Mouse (Mus musculus) adrenal gland, postnatal 25 days (tissue): ENCODE data around the gene D330045A20Rik. TPM values are rescaled to one million over a fixed set of nuclear protein-coding genes. Genes with fewer than 3 reads are reported as not detected.
"Not testable (repeated sequence)": the region's sequence is repeated elsewhere in the genome, so short reads cannot be mapped to it uniquely, and the experiment has no call there.

Experiments used
- DNase-seq: peaks from one replicate; pipeline ENCODE4 v3.0.0; 2021; ENCODE audit warnings: mixed read lengths
- long read RNA-seq: library from polyadenylated mRNA; stranded (forward); transcript quantifications from one replicate; pipeline ENCODE4 v2.0.0, GENCODE M21; 2021
- total RNA-seq: library from RNA; stranded (reverse); gene quantifications from 2 replicates; pipeline ENCODE4 v1.2.3, GENCODE M21; 2021

D330045A20Rik gene
- total RNA-seq = 0.57 and 0.73 TPM in 2 replicates
- long read RNA-seq = 0 reads

DNA sequence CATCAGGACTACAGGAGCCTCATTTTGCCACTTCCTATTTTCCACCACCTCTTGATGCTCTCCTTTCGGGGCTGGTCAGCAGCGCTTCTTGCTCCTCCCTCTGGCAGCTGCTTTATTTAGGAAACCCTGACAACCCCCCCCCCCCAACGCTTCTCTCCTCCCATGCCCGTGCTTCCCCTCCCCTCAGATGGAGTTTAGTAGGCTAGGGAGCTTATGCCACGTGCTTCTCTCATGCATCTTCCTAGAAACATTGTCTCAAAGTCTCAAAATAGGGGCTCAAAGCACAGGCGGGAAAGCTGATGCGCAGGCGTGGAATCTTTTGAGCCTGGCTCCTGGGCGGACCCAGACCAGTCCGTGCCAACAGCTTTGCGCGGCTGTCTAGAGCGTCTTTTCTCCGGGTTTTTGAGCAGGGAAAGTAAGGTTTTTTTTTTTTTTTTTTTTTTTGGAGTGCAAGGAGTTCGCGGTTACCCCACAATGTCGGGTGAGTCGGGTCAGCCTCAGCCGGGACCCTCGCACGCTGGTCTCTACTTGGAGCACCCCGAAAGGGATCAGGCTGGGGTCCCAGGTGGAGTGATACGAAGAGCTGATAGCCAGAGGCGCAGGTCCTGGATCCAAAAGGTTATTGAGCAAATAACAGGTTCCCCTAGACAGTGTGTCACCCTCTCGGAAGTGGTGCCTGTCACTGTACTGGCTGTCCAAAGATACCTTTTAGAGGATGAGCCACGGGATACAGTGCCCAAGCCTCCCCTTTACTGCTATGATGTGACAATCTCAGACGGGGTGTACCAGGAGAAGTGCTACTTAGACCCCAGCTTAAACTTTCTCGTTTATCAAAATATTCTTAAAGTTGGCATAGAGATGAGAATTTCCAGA, at the start of gene D330045A20Rik:
TSS of gene D330045A20Rik (plus strand) at position 346 of the 873 bp plus-strand sequence.
- DNase-seq = peak; percentile 17

DNA sequence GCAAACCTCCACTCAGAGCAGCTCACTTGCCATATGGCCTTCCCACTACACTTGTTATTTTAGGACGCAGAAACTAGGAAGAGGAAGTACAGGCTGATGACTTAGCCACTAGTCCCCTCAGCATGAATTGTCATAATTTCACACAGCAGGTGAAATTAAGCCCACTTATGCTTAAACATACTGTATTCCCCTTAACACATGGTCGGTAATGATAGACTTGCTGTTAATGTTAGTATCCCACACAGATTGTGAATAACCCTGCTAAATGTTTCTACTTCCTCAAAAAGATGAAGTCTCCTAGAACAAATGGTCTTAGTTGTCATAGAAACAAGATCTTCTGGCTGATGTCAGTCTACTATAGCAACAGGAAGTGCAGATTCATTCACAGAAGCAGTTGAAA, 47.6 kb upstream of the D330045A20Rik start:
- DNase-seq = no peak

DNA sequence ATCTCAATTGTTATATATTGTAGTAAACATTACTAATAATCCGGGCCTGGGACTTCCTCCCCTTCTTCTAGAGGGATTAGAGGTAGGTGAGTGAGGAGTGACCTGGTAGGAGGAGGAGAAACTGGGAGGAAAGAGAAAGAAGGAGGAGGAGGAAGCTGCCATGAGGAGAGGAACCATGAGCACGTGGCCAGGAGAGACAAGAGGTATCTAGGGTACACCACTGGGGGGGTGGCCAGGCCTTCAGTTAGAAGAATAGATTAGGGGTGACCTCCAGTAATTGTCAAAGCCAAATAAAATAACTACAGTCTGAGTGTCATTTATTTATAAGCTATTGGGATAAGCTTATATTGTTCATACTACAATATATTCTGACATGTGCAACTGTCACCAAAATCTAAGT, 45.0 kb upstream of the D330045A20Rik start:
- no peak for DNase-seq

DNA sequence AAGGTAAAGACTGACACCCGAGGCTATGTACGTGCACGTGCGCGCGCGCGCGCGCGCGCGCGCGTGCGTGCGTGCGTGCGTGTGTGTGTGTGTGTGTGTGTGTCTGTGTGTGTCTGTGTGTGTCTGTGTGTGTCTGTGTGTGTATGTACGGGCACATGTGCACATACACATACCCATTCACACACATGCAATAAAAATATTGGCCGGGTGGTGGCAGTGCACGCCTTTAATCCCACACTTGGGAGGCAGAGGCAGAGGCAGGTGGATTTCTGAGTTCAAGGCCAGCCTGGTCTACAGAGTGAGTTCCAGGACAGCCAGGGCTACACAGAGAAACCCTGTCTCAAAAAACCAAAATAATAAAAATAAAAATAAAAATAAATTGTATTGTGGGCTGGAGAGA, 39.1 kb upstream of the D330045A20Rik start:
- DNase-seq = not testable (repeated sequence)

DNA sequence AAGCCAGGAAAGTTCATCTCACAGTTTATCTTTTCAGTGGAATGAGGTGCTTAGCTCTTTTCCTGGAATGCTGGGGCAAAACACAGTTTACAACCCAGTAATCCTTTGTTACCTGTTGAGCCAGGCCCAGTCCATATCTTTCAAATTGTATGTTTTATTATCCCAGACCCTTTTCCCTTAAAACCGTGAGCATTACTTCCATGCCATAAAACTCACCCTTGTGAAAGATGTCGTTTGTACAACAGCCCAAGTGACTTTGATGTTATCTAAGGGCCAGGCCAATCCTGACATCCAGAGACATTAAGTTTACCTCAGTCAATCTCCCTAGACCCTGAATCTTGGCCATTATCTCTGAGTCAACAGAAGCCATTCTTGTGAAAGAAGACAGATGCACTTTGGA, 23.4 kb upstream of the D330045A20Rik start:
- DNase-seq = no peak

DNA sequence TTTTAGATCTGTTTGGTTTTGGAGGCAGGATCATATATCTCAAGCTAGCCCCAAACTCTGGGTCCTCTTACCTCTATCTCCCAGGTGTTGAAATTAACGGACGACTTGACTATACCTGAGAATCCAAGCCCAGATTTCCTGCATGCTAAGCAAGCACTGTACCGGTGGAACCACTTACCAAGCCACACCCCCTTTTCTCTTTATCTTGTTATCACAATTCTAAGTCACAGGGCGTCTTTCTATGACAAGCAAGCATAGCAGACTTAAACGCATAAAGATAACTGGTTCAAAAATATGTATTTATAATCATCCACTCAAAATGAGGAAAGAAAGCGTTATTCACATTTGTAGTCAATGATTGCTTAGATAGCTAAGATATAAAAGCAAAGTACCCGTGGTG, 1.9 kb downstream of the D330045A20Rik start:
- DNase-seq = no peak

DNA sequence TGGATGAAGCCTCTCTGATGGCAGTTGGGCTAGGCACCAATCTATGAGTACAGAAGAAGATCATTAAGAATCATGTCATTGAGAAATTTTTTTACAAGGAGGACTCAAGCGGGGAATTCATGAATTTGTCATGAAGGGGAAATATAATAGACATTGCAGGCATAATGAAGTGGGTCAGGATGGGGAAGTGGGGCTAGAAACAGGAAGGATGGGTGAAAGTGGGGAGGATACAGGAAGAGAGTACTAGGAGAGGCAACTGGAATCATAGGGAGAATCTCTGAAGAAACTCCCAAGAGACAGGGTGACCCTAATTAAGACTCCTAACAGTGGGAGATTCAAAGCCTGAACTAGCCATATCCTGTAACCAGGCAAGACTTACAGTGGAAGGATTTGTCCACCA, 4.8 kb downstream of the D330045A20Rik start:
- DNase-seq = no peak

DNA sequence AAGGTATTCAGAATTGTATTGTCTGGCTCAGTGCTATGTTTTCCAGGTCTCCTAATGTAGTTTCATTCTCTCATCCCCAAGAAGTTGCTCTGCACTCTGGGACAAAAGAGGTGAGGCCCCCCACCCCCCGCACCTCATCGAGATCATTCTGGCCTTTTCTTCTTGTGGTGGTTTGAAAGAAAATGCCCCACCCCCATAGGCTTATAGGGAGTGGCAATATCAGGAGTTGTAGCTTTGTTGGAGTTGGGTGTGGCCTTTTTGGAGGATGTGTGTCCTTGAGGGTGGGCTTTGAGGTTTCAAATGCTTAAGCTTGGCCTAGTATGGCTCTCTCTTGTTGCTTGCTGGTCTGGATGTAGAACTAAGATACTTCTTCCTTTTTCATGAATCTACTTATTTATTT, 36.0 kb downstream of the D330045A20Rik start:
- no peak for DNase-seq

DNA sequence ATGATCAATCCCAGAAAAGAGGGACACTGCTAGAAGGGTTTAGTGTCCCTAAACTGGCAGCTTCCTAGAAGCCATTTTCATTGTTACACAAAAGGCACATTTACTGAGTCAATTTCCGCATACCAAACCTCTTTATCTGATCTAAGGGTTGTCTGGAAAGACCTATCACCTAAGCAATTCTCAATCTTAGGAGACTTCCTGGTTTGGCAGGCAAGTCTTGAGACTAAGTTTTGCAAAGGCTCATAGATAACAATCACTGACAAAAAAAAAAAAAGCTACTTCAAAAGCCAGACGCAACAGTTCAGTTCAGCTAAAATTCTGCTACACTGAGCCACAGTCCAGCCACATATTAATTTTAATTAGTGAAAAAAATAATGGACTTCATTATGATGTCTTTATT, 39.1 kb downstream of the D330045A20Rik start:
- no peak for DNase-seq

DNA sequence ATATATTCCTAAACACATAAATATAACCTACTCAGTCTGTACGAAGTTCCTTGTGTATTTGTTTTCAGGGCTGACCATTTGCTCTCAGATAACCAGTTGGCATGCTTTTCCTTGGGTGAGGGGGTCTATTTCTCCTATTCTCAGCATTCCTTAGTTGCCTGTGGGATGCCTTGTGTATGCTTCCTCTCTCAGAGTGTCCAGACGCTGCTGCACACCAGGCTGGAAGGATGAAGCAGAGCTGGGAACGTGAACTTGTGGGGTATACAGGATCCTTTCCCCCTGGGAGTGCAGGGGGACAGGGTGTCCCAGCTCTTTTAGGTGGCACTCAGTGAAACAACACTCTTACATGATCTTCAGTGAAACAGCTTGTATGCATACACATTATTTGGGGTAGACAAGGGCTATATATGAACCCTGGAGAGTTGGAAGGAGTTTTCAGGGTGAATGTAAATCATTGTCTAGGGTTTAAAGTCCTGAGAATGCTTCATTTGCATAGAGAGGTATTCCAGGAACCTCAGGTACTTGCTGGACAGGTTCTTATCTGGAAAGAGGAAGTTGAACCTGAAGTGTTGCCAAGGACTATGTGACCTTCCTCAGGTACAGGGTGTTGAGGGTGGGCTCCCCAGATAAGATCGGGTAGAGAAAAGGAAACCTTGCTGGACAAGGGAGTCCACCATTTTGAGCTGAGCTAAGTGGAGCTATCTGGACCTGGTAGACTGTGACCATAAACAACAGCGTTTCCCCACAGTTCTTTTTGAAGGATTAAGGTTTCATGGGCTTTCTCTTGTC, 44.3 kb downstream of the D330045A20Rik start:
- DNase-seq = no peak

DNA sequence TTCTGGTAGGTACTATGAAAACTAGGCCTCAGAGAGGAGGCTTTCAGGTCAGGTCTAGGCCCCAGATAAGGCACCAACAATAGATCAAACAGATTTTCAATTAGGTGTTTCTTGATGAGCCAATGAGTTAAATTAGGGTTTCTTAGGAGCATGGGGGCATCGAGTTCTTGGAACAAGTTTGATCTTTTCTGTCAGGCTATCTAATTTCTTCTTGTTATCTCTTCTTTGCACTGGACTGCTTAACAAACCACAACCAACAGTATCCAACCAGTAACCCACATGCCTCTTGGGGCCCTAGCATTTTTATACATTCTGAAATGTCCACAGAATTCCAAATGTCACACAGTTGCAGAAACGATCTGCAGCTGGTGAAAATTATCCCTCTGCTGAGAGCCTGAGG, 45.6 kb downstream of the D330045A20Rik start:
- DNase-seq = no peak

DNA sequence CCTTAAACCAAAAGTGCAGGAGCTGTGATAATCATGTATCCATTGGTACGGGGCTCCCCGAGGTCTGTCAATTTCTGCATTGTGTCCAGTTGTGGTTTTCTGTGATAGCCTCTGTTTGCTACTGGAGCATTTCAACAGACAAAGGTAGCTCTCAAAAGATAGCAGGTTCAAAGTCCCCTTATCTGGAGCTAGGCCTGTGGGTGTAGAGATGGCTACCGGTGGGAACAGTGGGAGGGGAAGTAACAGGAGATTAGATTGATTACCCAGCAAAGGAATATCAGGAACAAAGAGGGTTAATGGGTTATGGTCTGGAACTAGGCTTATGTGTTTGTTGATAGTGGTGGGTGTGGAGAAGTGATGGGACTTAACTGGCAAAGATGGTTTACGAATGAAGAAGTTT, 46.8 kb downstream of the D330045A20Rik start:
- DNase-seq = no peak

DNA sequence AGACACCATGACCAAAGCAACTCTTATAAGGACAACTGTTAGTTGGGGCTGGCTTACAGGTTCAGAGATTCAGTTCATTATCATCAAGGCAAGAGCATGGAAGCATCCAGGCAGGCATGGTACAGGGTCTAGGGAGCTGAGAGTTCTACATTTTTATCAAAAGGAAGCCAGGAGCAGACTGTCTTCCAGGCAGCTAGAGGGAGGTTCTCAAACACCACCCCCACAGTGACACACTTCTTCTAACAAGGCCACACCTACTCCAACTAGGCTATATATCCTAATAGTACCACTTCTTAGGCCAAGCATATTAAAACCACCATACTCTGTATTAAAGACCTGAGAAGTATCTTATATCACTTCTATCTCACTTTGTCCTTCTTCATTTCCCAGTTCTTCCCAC, 49.5 kb downstream of the D330045A20Rik start:
- no peak for DNase-seq

DNA sequence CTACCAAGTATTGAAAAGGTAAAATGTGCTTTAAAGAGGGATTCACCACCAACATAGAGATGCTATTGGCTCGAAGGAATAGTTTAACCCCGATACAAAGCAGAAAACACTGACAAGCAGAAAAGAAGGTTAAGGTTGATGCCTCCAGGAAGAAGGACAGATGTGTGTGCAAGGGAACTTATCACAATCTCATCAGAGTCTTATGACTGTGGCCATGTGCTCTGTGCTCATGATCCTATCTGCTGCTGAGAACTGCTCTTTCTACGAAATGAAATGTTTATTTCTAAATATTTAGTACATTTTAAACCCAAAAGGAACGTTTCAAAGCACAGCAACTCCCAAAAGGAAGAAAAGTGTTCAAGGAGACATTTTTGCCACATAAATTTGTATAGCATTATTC, 52.1 kb downstream of the D330045A20Rik start:
- no peak for DNase-seq

DNA sequence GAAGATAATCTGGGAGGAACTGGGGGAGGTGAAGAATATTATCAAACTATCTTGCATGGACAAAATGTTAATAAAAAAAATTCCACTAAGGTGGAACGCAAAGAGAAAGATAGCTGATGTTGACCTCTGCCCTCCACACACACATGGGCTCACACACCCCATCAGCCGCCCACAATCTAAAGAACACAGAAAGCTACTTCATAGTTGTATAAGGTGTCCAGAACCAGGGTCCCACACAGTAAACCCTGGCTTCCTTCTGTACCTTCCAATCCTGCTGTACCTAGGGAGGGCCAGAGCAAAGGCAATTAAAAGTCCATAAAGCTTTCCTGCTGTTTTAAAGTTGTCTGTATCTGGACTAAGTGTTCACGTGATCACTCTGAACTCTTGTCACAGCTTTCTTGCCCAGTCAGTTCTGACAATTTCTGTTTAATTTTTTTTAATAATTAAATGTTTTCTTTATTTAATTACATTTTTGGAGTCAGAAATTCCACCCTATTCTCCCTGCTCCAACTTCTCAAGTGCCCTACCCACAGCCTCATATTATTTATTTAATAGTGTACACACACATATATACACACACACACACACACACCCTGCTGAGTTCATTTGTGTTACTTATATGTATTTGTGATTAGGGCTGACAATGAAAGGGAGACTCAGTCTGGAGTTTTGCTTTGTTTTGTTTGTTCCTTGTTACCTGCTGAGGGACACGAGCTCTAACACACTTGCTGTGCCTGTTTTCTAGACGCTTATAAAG, 57.7 kb downstream of the D330045A20Rik start:
- no peak for DNase-seq

DNA sequence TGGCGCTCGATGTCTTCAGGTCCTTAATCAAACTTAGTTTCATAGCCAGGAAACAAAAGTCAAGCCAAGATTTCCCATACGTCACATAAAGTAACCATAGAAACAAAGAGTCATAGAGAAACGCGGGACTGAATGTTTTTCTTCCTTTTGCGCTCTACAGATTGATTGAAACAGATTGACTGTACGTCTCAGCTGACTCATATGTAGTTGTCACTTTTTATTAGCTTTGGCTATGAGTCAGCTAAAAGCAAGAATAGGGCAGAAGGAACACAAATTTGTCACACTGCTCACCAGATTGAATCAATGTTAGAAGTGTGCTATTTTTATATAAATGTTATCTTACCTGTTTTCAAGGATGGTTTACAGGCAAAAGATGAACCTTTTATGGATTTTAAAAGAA, 63.6 kb downstream of the D330045A20Rik start:
- DNase-seq = no peak

DNA sequence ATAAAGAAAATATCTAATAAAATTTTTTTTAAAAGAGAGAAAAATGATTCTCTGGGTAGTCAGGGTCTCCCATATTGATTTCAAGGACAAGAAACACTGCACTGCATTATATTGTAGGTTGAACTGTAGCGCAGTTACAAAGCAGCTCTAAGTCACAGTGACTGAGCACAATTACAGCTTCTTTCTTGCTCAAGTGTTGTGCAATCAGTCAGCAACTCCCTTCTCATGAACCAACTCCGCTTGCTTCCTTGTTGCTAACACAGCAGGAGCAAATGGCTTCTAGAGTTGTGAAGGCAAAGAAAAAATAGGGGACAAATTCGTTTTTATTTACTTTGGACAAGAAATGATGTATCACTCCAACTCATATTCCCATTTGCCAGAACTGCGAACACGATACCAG, 70.3 kb downstream of the D330045A20Rik start:
- no peak for DNase-seq

DNA sequence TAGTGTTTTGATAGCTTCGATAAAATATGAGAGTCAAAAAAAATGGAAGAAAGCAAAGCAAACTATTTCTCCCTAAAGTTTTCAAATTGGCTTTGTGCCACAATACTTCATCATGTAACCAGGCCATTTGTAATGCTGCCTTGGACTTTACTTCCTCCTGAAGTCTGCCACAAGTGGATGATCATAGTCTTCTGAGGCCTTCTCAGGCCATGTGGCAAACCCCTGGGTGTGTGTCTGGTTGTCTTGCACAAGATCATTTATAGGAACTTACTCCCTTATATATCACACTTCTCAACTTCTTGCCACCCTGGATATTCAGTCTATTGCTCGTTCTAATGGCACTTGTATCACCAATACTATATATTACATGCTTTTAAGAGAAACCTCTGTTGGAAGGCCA, 71.9 kb downstream of the D330045A20Rik start:
- no peak for DNase-seq

DNA sequence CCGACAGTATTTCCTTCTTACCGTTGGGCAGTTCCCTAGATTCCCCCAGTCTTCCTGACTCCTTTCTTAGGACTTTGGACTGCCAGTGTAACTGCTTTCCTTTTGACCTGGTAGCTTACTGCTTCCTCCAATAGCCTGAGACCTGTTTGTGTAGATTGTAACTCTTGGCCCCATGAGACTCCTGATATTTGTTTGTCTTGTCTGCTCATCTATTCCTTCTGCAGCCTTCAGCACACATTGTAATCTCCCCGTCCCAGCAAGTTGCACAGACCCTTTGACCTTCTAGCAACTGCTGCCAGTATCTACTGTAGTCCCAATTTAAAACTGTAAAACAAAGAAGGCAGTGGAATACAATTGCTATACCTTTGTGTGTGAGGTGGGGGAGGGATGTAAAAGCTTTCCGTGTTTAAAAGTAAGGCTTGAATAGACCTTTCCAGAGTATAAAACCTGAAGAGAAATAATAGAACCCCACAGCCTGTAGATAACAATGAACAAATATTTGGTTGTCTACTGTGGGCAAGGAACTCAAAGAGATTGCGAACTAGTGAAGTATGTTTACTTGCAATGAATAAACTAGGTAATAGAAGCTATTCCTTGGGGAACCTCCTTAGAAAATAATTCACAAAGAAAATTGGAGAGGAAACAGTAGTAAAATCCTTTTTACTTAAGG, 82.2 kb downstream of the D330045A20Rik start:
- DNase-seq = no peak

DNA sequence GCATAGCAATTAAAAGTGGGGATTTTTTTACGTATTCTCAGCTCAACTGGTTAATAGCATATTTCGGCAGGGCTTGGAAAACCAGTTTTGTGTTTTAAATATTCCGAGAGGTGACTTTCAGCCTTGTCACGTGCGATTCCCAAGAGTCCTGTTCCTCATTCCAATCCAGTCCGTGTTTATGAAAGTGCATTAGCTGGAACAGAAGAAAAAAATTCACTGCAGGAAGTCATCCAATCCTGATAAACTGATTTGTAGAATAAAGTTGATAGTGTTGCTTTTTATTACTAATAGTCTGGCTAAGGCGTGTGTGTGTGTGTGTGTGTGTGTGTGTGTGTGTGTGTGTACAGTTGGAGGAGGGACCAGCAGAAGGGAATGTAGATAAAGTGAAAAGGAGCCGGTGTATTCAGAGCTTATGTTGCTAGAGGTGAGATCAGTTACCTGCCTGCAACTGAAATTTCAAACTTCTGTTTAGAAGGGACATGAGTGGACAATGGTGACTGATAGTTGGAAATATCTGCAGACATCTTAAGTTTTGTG, 82.8 kb downstream of the D330045A20Rik start, which contains the start of gene Rnf128:
TSS of gene Rnf128 (plus strand) at position 392 of the 537 bp plus-strand sequence.
- DNase-seq = no peak

DNA sequence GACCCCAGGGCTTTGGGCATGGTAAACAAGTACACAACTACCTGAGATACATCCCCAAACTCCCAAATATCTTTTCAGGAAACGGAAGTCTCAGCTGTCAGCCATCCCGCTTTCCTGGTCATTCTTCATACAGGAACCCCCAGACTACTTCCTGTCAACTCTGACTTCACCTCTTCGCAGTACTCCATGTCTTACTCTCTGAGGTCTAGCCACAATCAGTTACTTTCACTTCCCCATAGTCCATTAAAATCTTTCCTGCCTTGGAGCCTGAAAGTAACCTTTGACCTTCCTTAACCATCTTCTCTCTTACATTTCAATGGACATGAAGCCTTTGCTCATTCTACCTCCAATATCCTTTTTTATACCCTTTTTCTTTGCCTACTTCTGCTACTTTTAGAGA, 89.9 kb downstream of the D330045A20Rik start:
- no peak for DNase-seq
